Mouse (Mus musculus) heart, postnatal 0 days (tissue): ENCODE measurements around the gene Dnajc17.

Experiments used
- CTCF ChIP-seq: IDR thresholded peaks from 2 replicates; pipeline ENCODE4 v1.5.1; 2016; ENCODE audit warnings: antibody characterized with exemption, control low read depth, low read depth
- EP300 ChIP-seq: IDR thresholded peaks from 2 replicates; pipeline ENCODE4 v1.6.1; 2016; ENCODE audit warnings: antibody characterized with exemption, low read depth

GRCm38 (mm10) chr2:119250826-119251478 is 42.4 kb upstream of the Dnajc17 start:
- peak; percentile 86 for TF ChIP-seq CTCF
- no peak for TF ChIP-seq EP300
